Mouse (Mus musculus): Measurements from ENCODE around the gene Fam107b. TPM values are rescaled to one million over a fixed set of nuclear protein-coding genes. Genes with fewer than 3 reads are reported as not detected.

Gene Fam107b
- polyA plus RNA-seq, 1 experiment from 2014 or later = 44.7 TPM

Other genes with a start within 250 kb of the Fam107b start
- gene Rpp38, start 237.8 kb upstream of the Fam107b start, polyA plus RNA-seq (2015; fragmentation: Nextera tagmentation; extraction: Ambion mirVana) = 26.3 and 27.8 TPM in 2 replicates
- 1.4 and 2.0 TPM in 2 replicates for gene Acbd7, start 234.3 kb upstream of the Fam107b start, polyA plus RNA-seq (2015; fragmentation: Nextera tagmentation; extraction: Ambion mirVana)
- not detected in 2 replicates for gene Olah, start 173.3 kb upstream of the Fam107b start, polyA plus RNA-seq (2015; fragmentation: Nextera tagmentation; extraction: Ambion mirVana)
- gene Meig1, start 147.8 kb upstream of the Fam107b start, polyA plus RNA-seq (2015; fragmentation: Nextera tagmentation; extraction: Ambion mirVana) = not detected in 2 replicates
- 6.2 and 6.3 TPM in 2 replicates for gene Dclre1c, start 146.4 kb upstream of the Fam107b start, polyA plus RNA-seq (2015; fragmentation: Nextera tagmentation; extraction: Ambion mirVana)
- gene Suv39h2, start 95.5 kb upstream of the Fam107b start, polyA plus RNA-seq (2015; fragmentation: Nextera tagmentation; extraction: Ambion mirVana) = 10.8 and 12.5 TPM in 2 replicates
- gene Gm45902, start 57.7 kb upstream of the Fam107b start, polyA plus RNA-seq (2015; fragmentation: Nextera tagmentation; extraction: Ambion mirVana) = 3.3 and 3.6 TPM in 2 replicates
- gene Hspa14, start 57.7 kb upstream of the Fam107b start, polyA plus RNA-seq (2015; fragmentation: Nextera tagmentation; extraction: Ambion mirVana) = 98.9 and 107 TPM in 2 replicates
- 0.33 and 0.78 TPM in 2 replicates for gene Cdnf, start 57.5 kb upstream of the Fam107b start, polyA plus RNA-seq (2015; fragmentation: Nextera tagmentation; extraction: Ambion mirVana)